Mouse (Mus musculus): ENCODE results near the gene Psap.

Psap gene

DNA sequence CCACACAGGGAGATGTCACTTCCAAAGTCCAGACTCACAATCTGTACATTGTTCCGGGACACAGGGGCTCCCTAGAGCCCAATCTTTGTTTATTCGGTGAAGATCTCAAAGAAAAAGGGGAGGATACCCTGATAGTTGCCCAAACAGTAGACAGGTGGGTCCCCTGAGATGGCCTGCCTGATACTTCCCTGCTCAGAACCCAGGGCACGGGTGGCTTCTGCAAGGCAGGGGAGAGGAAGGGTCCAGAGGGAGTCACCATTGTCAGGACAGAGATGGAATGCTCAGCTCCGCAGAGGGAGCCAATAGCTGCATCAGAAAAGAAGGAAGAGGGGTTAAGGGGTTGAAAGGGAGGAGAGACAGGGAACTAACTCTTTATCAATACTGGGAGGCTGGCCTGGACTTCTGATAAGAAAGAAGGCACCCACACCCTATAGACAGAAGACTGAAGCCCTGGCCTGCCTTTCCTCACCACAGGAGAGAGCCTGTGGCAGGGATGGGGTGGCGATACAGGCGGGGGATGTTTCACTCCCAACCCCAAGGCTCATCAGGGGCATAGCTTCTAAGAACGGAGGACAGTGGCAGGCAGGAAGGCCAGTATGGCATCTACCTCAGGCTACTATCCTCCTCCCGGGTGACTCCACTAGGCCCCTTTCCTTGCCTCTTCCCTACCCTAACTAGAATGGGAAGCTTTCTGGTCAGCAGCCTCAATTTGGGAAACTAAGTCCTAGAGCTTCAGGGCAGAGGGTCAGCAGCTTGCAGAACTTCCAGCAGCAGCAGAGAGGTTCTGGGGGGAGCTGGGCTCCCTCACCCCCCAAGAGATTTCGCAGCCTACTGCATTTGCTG is 70.6 kb downstream of the Psap start:
- no peak for DNase-seq (ENCODE audit: extremely low spot score)

DNA sequence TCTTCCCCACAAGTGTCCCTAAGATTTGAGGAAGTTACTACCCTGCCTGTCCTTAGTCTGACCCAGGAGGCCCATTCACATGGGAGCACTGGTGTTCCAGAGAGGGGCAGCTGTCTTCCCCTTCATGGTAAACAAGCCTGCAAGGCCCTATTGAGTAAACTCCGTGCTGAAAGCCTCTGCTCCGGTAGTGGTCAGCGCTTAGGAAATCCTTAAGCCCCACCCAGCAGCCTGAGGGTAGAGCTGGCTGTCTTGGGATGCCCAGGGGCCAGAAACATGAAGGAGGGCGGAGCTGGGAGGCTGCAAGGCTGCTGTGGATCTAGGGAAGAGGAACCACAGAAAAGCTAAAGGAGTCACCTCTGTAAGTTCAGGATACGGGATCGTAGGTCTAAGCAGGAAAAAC is 71.6 kb downstream of the Psap start:
- no peak for DNase-seq (ENCODE audit: extremely low spot score)

DNA sequence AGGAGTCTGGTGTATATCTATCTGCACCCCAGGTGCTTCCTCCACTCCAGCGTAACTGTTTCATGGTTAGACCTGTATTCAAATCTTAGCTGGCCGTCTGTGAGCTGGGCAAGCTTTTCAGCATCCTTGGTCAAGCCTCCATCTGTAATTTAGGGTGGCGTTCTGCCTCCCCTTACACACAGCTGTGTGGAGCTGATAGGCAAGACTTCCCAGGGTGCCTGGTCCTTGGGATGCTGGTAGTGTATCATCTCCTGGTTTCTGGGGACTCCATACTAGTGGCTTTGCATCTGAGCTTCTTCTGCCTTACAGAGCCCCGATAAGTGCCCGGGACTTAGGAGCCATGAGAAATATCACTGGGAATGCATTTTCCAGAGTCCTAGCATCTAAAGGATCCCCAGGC is 72.2 kb downstream of the Psap start:
- DNase-seq (ENCODE audit: extremely low spot score) = no peak

DNA sequence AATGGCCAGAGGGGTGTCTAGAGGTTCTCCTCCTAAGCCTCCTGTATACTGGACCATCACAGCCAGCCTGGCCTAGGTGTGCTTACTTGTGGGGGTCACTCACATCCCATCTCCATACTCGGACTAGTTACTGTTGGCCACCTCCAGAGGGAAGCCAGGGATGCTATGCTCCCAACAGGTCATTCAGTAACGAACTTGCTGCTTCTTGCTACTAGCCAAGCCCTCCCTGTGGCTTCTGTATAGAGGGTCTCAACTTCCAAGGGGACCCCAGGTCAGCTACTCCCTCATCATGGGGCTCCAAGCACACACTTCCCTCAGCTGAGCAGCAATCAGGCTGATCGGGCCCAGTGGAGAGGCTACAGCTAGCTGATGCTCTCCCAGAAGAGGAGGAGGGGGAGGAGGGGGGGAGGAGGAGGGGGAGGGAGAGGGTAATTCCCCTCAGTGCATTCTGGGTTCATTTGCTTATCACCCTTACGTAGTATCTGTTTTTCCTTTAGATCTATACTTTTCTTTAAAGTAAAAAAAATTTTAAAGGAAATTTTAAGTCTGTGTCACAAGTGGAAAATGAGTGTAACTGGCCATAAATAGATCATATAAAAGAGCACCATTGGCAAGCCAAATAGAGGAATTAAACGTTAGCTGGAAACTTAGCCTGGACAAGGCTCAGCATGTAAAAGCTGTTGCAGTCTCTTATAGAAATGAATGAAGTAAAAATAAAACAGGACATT is 72.8 kb downstream of the Psap start:
- DNase-seq (ENCODE audit: extremely low spot score) = no peak

DNA sequence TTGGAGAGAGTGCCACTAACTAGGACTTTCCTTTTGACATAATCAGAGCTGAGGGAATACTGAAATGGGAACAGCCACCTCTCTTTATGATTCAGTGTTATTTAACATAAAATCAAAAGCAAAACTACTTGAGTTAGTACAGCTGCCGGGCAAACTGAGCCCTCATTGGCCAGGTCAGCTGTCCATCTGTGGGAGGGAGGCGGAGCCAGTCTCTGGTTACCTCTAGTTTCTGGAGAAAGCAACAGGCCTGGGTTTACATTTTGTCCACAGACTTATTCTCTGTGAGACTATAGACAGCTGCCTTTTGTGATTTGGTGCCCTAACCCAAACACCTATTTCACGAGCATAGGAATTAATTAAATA is 73.4 kb downstream of the Psap start:
- peak; percentile 84 for DNase-seq (ENCODE audit: extremely low spot score)

DNA sequence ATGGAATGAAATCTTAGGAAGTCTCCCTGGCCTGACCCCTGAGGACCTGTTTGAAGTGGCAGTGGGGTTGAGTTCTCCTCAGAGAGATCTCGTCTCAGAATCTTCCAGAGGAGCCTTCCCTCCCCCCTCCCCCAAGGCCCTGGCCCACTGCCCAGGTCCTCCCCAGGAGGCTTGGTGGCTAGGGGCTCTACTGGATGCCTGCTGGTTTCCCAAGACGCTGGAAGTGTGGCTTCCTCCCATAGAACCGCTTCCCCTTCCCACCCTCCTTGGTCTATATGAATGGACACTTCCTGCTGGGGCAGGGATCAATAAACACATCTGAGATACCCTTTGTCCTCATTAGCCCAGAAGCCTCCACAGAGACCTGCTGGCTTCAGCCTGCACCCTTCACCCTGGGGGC is 73.8 kb downstream of the Psap start:
- DNase-seq (ENCODE audit: extremely low spot score) = no peak

DNA sequence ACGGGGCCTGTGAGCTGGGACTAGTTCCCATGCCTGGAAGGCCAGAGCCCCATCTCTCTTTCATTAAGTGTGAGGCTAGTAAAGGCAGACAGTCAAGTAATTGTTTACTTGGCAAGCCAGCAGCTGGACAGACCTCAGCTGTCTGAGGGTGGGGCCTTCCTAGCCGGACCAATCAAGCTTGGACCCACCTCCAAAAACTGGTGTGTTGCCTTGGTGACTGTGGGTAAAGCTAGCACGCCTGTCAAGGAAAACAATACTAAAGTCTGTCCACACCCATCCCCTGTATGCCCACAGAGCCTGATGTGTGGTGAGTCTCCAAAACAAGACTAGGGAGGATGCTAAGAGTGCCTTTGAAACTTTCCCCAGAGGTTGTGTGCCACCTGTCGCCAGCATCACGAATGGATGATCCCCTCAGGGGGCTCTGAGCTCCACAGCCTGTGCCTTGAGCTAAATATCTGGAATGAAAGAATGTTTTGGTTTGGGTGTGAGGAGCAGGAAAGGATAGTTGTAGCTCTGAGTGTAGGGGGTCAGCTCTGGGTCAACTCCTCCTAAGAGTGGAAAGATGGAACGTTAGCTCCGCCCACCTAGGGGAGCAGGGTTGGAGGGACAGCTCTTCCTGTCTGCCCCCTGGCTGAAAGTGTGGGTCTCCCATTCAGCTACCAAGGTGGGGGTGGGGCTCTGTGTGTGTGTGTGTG is 74.5 kb downstream of the Psap start:
- peak; percentile 70 for DNase-seq (ENCODE audit: extremely low spot score)

All from embryo, embryonic 9.5 days (tissue).